Mouse (Mus musculus): ENCODE data around the gene Dgkb. TPM values are rescaled to one million over a fixed set of nuclear protein-coding genes. Genes with fewer than 3 reads are reported as not detected.

Dgkb gene
- total RNA-seq, 2 experiments from 2014 or later, result 0.79 to 1.1 TPM

DNA sequence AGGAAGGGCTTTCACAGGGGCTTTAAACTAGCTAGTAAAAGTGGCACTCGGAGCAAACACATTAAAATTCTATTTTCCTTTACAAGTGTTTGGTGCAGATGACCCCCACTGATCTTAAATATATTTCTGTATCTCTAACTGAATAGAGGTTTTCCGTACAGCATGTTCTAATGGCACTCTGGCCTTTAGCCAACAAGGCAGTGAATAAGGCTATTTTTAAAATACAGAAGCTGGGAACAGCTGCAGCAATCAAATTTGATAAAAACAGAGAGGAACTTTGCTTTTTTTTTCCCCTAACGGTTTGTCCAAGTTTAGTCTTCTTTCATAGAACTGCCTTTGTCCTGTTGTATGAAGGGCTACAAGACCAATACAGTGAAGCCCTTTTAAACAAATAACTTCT, 776.5 kb downstream of the Dgkb start:
- Histone ChIP-seq H3K27ac (0 out of 2 replicates have a peak overlapping the region, but pooled peaks have one; percentile 49), H3K4me3 (no peak overlapping the region)
- intact Hi-C loops (cut with DNase I), result no loop called here
- no peak for DNase-seq
- no peak for TF ChIP-seq CTCF (IDR thresholded peaks at IDR 0.05)

DNA sequence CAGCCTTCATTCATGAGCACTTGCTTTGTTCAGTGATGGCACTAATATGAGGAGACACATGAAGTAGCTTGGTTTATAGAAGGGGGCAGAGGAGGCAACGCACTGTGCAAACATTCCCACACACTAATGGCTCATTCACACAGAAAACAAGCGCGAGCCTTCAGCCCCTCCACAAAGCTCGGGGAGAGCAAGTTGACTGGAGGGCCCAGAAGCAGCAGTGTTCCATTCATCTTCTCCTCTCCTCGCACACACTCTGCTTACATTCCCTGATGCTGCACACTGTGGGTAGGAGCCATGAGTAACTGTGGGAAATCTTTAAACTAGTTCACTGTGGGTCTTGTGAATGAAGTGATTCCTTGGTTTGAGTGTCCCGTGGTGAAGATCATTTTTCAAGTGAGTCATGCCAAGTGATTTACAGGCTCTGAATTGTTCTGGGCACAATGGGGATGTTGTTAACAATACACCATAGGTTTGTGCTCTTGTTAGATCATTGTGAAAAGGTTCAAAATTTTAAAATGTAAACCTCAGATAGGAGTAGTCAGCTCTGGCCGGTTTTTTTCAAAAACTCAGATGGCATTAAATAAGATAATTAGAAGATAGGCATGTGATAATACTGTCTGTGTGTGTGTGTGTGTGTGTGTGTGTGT, 779.0 kb downstream of the Dgkb start:
- no peak for DNase-seq
- intact Hi-C loops (cut with DNase I), result no loop called here
- no peak overlapping the region for H3K4me3 ChIP-seq
- no peak overlapping the region for H3K27ac ChIP-seq
- no peak for TF ChIP-seq CTCF (IDR thresholded peaks at IDR 0.05)

DNA sequence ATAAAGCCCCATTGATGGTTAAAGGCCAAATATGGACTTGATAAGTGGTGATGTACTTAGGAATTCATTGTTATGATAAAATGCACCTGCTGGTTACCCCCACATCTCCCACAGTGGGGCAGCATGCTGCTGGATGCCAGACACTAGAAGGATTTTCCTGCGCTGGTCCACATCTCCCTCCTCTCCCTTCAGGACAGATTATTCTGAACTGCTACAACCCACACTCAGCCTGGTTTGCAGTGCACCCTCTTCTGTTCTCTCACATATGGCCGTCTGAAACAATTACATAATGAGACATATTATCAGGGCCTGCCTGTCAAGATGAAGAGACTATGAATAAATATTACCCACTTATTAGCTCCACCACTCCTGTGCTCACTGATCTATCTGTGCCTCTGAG, 780.6 kb downstream of the Dgkb start:
- Histone ChIP-seq H3K4me3 (no peak overlapping the region), H3K27ac (no peak overlapping the region)
- no peak for DNase-seq
- intact Hi-C loops (cut with DNase I), result no loop called here
- TF ChIP-seq CTCF (IDR thresholded peaks at IDR 0.05), result no peak

- intact Hi-C loops (cut with DNase I), result no loop called here
- no peak for TF ChIP-seq CTCF (IDR thresholded peaks at IDR 0.05)
- no peak overlapping the region for H3K27ac ChIP-seq
Measured at GRCm38 (mm10) chr12:38600165-38600845, 782.8 kb downstream of the Dgkb start.

GRCm38 (mm10) chr12:38608104-38608503, 790.6 kb downstream of the Dgkb start:
- intact Hi-C loops (cut with DNase I), result no loop called here
- no peak for TF ChIP-seq CTCF (IDR thresholded peaks at IDR 0.05)
- no peak for DNase-seq
- H3K4me3 ChIP-seq, result no peak overlapping the region
- no peak overlapping the region for H3K27ac ChIP-seq

More at GRCm38 (mm10) chr12:38600165-38600845, 782.8 kb downstream of the Dgkb start:
- no peak for DNase-seq
- no peak overlapping the region for H3K4me3 ChIP-seq

- no peak overlapping the region for H3K27ac ChIP-seq
- no peak for DNase-seq
- no peak for TF ChIP-seq CTCF (IDR thresholded peaks at IDR 0.05)
- intact Hi-C loops (cut with DNase I), result no loop called here
- no peak overlapping the region for H3K4me3 ChIP-seq
Measured at GRCm38 (mm10) chr12:38668265-38668664, 850.7 kb downstream of the Dgkb start.

Measured in gastrocnemius, adult 2 months (tissue).